Mouse (Mus musculus) myocyte (in vitro differentiated cells): Measurements from ENCODE around the gene Akt1s1. TPM values are rescaled to one million over a fixed set of nuclear protein-coding genes. Genes with fewer than 3 reads are reported as not detected.

ENCODE experiments used
- H3K27me3 ChIP-seq: one replicate; pipeline ENCODE4 v1.6.1; 2011; ENCODE audit not compliant: control insufficient read depth, insufficient read depth, insufficient read length
- H3K36me3 ChIP-seq: one replicate; pipeline ENCODE4 v1.6.1; 2011; ENCODE audit not compliant: control insufficient read depth, insufficient read depth
- H3K4me2 ChIP-seq: one replicate; pipeline ENCODE4 v1.6.1; 2011; ENCODE audit warnings: low read depth, control low read depth
- H3K4me3 ChIP-seq: one replicate; pipeline ENCODE4 v1.5.1; 2011; ENCODE audit warnings: mild to moderate bottlenecking, control low read depth, moderate library complexity
- H3K79me2 ChIP-seq: one replicate; pipeline ENCODE4 v1.6.1; 2011; ENCODE audit not compliant: control insufficient read depth, insufficient read depth
- H3ac ChIP-seq: one replicate; pipeline ENCODE4 v1.6.1; 2011; ENCODE audit not compliant: control insufficient read depth, insufficient read length
- CEBPB ChIP-seq: IDR thresholded peaks from 2 replicates; pipeline ENCODE4 v1.6.1; 2011; ENCODE audit warnings: mild to moderate bottlenecking, moderate library complexity; ENCODE audit not compliant: poor library complexity, insufficient read depth, severe bottlenecking
- E2F4 ChIP-seq: IDR thresholded peaks from one replicate; pipeline ENCODE4 v1.6.1; 2011; ENCODE audit warnings: mild to moderate bottlenecking, control low read depth, moderate library complexity; ENCODE audit not compliant: insufficient read depth
- MAX ChIP-seq: IDR thresholded peaks from one replicate; pipeline ENCODE4 v1.6.1; 2011; ENCODE audit warnings: low read depth, mild to moderate bottlenecking, control low read depth
- MYOD1 ChIP-seq, 3 experiments: IDR thresholded peaks; one replicate each; pipeline ENCODE4 v1.6.1; 2011; ENCODE audit warnings: control low read depth in 2 of 3, low read depth in 2 of 3, mild to moderate bottlenecking in 2 of 3, moderate library complexity in 1 of 3; ENCODE audit not compliant: insufficient read length in 2 of 3, control insufficient read depth in 1 of 3
- MYOG ChIP-seq, 3 experiments: IDR thresholded peaks; one replicate each; pipeline ENCODE4 v1.6.1; 2011; ENCODE audit warnings: control low read depth in 2 of 3, low read depth in 2 of 3, mild to moderate bottlenecking in 2 of 3; ENCODE audit not compliant: insufficient read length in 2 of 3, control insufficient read depth in 1 of 3, insufficient read depth in 1 of 3
- POLR2A ChIP-seq: IDR thresholded peaks from one replicate; pipeline ENCODE4 v1.6.1; 2011; ENCODE audit warnings: low read depth, mild to moderate bottlenecking, control low read depth, moderate library complexity; ENCODE audit not compliant: insufficient read length
- POLR2AphosphoS2 ChIP-seq: IDR thresholded peaks from one replicate; pipeline ENCODE4 v1.6.1; 2011; ENCODE audit warnings: low read depth, control low read depth; ENCODE audit not compliant: insufficient read length
- REST ChIP-seq: IDR thresholded peaks from one replicate; pipeline ENCODE4 v1.6.1; 2011; ENCODE audit warnings: mild to moderate bottlenecking, control low read depth, moderate library complexity; ENCODE audit not compliant: insufficient read depth, insufficient read length
- SRF ChIP-seq: IDR thresholded peaks from one replicate; pipeline ENCODE4 v1.6.1; 2011; ENCODE audit warnings: low read depth; ENCODE audit not compliant: control insufficient read depth, insufficient read length
- TCF12 ChIP-seq: IDR thresholded peaks from one replicate; pipeline ENCODE4 v1.6.1; 2011; ENCODE audit warnings: mild to moderate bottlenecking, control low read depth; ENCODE audit not compliant: poor library complexity, insufficient read depth, severe bottlenecking
- TCF3 ChIP-seq: IDR thresholded peaks from one replicate; pipeline ENCODE4 v1.6.1; 2011; ENCODE audit warnings: low read depth, control low read depth; ENCODE audit not compliant: insufficient read length
- USF1 ChIP-seq: IDR thresholded peaks from one replicate; pipeline ENCODE4 v1.6.1; 2011; ENCODE audit warnings: low read depth, mild to moderate bottlenecking, control low read depth, moderate library complexity
- polyA plus RNA-seq: library from polyadenylated mRNA; unstranded; fragments of >200 nt; fragmentation: generic; extraction: Trizol; gene quantifications from one replicate; pipeline ENCODE4 v1.2.1, GENCODE M21; 2012; ENCODE audit warnings: missing spikeins

Akt1s1 gene
- polyA plus RNA-seq, 1 experiment: 200 TPM

DNA sequence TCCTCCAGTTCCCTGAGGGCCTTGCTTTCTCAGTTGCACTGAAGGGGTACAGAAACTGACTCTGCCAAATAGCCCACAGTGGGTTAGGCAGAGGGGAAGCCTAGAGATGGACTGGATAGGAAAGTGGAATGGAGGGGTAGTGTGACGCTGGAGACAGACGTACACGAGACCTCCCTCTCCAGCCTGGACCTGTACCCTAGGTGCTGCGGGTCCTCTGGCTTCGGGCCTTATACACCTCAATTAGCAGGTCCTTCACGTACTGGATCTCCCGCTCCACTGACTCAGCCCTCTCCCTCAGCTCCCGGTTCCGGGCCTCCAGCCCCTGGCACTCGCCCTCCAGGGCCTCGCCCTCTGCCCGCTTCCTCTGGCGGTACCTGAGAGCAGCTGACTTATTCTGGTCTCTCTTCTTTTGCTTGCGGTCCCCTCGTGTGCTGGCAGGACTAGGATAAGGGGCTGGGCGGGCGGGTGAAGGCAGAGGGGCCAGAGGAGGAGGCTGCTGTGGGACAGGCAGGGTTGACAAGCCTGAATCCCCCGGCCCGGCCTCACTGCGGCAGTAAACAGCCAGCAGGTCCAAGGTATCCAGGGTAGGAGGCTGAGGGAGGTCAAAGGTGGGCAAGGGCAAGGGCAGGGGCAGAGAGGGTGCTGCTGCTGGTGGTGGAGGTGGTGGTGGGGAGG is 36.0 kb upstream of the Akt1s1 start:
- H3K27me3 ChIP-seq: no peaks in the 10 kb centered on the region

DNA sequence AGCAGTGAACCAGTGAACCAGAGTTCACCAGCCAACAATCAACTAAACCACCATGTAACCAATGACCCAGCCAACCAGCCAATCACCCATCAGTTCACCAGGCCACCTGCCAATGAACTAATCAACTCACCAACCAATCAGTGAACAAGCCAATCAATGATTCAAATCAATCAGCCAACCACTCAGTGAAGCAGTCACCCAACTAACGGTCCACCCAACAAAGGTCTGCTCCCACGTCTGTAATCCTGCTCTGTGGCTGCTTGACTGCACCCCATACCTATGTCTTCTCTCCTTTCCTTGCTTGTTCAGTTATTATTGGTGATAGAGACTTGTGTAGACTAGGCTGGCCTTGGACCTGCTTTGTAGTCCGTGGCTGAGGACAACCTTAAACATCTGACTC is 34.8 kb upstream of the Akt1s1 start:
- peaks cover 39% of the 10 kb centered on the region for H3K36me3 ChIP-seq
- H3K27me3 ChIP-seq: no peaks in the 10 kb centered on the region
- H3K79me2 ChIP-seq: peaks cover 49% of the 10 kb centered on the region
- TF ChIP-seq E2F4: no peak
- TF ChIP-seq POLR2A: peak; percentile 39
- no peak for TF ChIP-seq MYOG (IDR thresholded peaks at IDR 0.05; ENCODE audit: control insufficient read depth in 1 of 3, insufficient read depth in 1 of 3, insufficient read length in 2 of 3, low read depth in 2 of 3)
- TF ChIP-seq POLR2AphosphoS2: peak; percentile 62
- H3K4me2 ChIP-seq: peak overlapping the region; percentile 86
- H3ac ChIP-seq: no peak overlapping the region
- peak overlapping the region; percentile 94 for H3K4me3 ChIP-seq

More for the DNA sequence above, 36.0 kb upstream of the Akt1s1 start:
- H3K4me3 ChIP-seq: peak overlapping the region; percentile 94
- H3ac ChIP-seq: no peak overlapping the region
- H3K36me3 ChIP-seq: peaks cover 39% of the 10 kb centered on the region
- peaks cover 37% of the 10 kb centered on the region for H3K79me2 ChIP-seq
- TF ChIP-seq E2F4 (no peak), SRF (no peak), MYOG (IDR thresholded peaks at IDR 0.05; ENCODE audit: control insufficient read depth in 1 of 3, insufficient read depth in 1 of 3, insufficient read length in 2 of 3, low read depth in 2 of 3) (no peak), MYOD1 (IDR thresholded peaks at IDR 0.05; ENCODE audit: control insufficient read depth in 1 of 3, insufficient read length in 2 of 3, low read depth in 2 of 3) (no peak), TCF3 (no peak), TCF12 (no peak), POLR2AphosphoS2 (peak; percentile 77), POLR2A (peak; percentile 29), USF1 (no peak)
- no peak overlapping the region for H3K4me2 ChIP-seq

DNA sequence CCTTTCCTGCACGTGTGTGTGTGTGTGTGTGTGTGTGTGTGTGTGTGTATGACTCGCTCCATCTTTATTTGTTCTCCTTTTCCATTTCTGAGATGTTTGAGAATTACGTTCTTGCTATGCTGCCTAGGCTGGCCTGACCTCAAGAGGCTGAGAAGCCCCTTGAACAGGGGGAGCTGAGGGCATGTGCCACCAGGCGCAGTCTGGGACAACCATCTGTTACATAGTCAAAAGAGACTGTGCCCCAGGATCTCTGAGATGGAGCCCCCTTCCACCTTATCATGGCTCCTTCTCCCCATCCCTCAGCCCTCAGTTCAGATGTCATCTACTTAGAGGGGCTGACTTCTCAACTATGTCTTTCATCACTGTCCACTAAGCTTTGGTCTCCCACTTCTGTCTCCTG is 34.4 kb upstream of the Akt1s1 start:
- no peaks in the 10 kb centered on the region for H3K27me3 ChIP-seq
- H3ac ChIP-seq: no peak overlapping the region
- peak overlapping the region; percentile 86 for H3K4me2 ChIP-seq
- H3K4me3 ChIP-seq: peak overlapping the region; percentile 94
- peaks cover 53% of the 10 kb centered on the region for H3K79me2 ChIP-seq
- TF ChIP-seq POLR2AphosphoS2 (peak; percentile 56), MYOG (IDR thresholded peaks at IDR 0.05; ENCODE audit: control insufficient read depth in 1 of 3, insufficient read depth in 1 of 3, insufficient read length in 2 of 3, low read depth in 2 of 3) (no peak), POLR2A (peak; percentile 26)
- peaks cover 39% of the 10 kb centered on the region for H3K36me3 ChIP-seq

DNA sequence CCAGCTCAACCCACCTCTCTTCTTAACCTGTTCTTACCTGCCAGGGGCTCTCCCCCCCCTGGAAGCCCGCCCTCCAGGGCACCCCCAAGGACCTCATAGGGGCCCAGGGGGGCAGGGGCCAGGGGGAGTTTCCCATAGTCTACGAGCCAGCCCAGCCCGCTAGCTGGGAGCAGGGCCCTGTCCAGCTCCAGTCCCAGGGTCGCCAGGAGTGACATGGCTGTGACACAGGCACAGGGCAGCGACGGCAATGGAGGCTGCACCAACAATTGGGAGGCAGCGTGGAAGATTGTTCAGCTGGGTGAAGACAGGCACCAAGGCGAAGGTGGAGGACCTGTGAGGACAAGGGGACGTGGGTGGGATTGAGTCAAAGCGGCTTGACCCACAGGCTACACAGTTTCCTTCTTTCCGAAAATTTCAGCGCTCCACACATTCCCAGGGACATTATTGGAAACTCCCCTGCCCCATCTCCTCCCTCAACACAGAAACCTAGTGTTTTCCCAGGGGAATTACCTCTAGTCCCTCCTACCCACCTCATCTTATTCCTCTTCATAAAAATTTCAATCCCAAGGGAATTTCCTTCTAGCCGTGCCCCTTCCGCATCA is 33.7 kb upstream of the Akt1s1 start:
- Histone ChIP-seq H3K4me3 (peak overlapping the region; percentile 94), H3K27me3 (no peaks in the 10 kb centered on the region), H3ac (peak overlapping the region; percentile 65), H3K79me2 (peaks cover 59% of the 10 kb centered on the region), H3K36me3 (peaks cover 37% of the 10 kb centered on the region), H3K4me2 (peak overlapping the region; percentile 86)
- no peak for TF ChIP-seq MYOD1 (IDR thresholded peaks at IDR 0.05; ENCODE audit: control insufficient read depth in 1 of 3, insufficient read length in 2 of 3, low read depth in 2 of 3)
- no peak for TF ChIP-seq MYOG (IDR thresholded peaks at IDR 0.05; ENCODE audit: control insufficient read depth in 1 of 3, insufficient read depth in 1 of 3, insufficient read length in 2 of 3, low read depth in 2 of 3)
- TF ChIP-seq REST: no peak
- no peak for TF ChIP-seq CEBPB
- TF ChIP-seq POLR2A: peak; percentile 45
- TF ChIP-seq TCF12: no peak
- TF ChIP-seq TCF3: no peak
- no peak for TF ChIP-seq E2F4
- TF ChIP-seq SRF: no peak
- no peak for TF ChIP-seq USF1
- peak; percentile 77 for TF ChIP-seq POLR2AphosphoS2
- TF ChIP-seq MAX: no peak

DNA sequence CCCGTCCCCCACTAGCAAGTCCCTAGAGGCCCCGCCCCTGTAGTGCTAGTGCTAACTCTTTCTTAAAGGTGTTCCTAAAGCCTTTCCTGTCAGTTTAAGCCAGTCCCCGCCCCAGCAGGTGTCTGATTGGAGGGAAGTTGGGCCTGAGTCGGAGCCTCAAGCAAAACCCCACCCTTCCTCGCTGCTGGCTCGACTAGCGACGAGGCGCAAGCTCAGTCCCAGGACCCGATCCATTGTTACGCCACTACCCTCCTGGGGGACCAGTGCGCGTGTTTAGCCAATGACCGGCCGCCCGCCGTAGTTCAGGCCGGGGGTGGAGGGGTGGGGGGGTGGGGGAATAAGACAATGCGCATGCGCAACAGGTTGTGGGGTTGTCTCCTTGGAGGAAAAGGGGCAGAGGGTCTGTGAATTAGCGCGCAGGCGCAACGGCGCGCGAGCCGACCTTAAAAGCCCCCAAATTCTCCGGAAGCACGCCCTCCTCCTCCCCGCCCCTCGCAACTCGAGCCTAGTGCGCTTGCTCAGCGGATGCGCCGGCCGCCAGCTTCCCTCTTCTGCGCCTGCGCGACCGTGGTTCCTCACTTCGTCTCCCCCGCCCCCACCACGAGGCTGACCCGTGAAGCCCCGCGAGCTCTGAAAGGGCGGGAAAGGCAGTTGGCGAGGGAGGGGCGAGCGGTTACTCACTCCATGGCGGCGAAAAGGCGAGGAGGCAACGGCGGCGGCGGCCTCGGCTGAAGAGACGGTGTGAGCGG is 32.9 kb upstream of the Akt1s1 start, which contains the start of the genes Nup62 and Il4i1:
Gene Nup62 (plus strand): TSS at position 368 of the 749 bp plus-strand sequence.
Gene Il4i1 (plus strand): TSS at position 667 of the 749 bp plus-strand sequence.
- Histone ChIP-seq H3K79me2 (peaks cover 68% of the 10 kb centered on the region), H3K4me3 (peak within 1 kb of the TSS; percentile 94), H3K4me2 (peak within 1 kb of the TSS; percentile 97), H3K36me3 (peaks cover 31% of the 10 kb centered on the region), H3ac (peak within 1 kb of the TSS; percentile 65), H3K27me3 (no peaks in the 10 kb centered on the region)
- TF ChIP-seq MYOG (IDR thresholded peaks at IDR 0.05; ENCODE audit: control insufficient read depth in 1 of 3, insufficient read depth in 1 of 3, insufficient read length in 2 of 3, low read depth in 2 of 3) (peak in 2 of 3 experiments; percentile 7 to 28), MAX (no peak), POLR2A (peak; percentile 45), E2F4 (peak; percentile 67), TCF12 (no peak), CEBPB (no peak), TCF3 (no peak), SRF (peak; percentile 0), MYOD1 (IDR thresholded peaks at IDR 0.05; ENCODE audit: control insufficient read depth in 1 of 3, insufficient read length in 2 of 3, low read depth in 2 of 3) (peak in 2 of 3 experiments; percentile 20 to 21), REST (no peak), POLR2AphosphoS2 (peak; percentile 55)
